Mouse (Mus musculus): ENCODE data around the gene Tfap4.

Gene Tfap4

GRCm38 (mm10) chr16:4500598-4501385 is 58.9 kb downstream of the Tfap4 start:
- H3K36me3 ChIP-seq (ENCODE audit: control insufficient read depth, insufficient read depth, low read length, poor library complexity, severe bottlenecking) = no peaks in the 10 kb centered on the region
- H3K27me3 ChIP-seq (ENCODE audit: control insufficient read depth, insufficient read depth, low read length, poor library complexity, severe bottlenecking) = no peaks in the 10 kb centered on the region
- peak; percentile 87 for DNase-seq (ENCODE audit: low read depth, low spot score)

GRCm38 (mm10) chr16:4497762-4498607 is 61.7 kb downstream of the Tfap4 start:
- no peaks in the 10 kb centered on the region for H3K36me3 ChIP-seq (ENCODE audit: control insufficient read depth, insufficient read depth, low read length, poor library complexity, severe bottlenecking)
- no peak for DNase-seq (ENCODE audit: low read depth, low spot score)

DNA sequence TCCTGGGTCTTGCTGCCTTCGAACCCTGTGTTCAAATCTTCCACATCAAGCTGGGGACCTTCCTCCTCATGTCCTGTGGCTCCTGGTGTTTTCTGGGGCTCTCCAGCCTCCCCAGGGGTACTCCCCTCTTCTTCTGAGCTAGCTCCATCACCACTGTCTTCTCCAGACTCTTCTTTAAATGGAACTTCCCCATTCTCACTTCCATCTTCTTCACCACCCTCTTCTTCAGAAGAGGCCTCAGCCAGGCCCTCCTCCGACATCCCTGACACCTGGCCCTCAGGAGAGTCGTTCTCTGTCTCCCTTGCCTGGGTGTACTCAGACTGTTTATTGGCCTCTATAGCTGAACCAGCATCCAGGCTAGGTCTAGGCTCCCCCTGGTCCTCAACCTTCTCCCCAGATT is 63.2 kb downstream of the Tfap4 start:
- no peaks in the 10 kb centered on the region for H3K27me3 ChIP-seq (ENCODE audit: control insufficient read depth, insufficient read depth, low read length, poor library complexity, severe bottlenecking)
- no peak for DNase-seq (ENCODE audit: low read depth, low spot score)
- no peaks in the 10 kb centered on the region for H3K36me3 ChIP-seq (ENCODE audit: control insufficient read depth, insufficient read depth, low read length, poor library complexity, severe bottlenecking)

More at GRCm38 (mm10) chr16:4497762-4498607, 61.7 kb downstream of the Tfap4 start:
- H3K27me3 ChIP-seq (ENCODE audit: control insufficient read depth, insufficient read depth, low read length, poor library complexity, severe bottlenecking) = no peaks in the 10 kb centered on the region

DNA sequence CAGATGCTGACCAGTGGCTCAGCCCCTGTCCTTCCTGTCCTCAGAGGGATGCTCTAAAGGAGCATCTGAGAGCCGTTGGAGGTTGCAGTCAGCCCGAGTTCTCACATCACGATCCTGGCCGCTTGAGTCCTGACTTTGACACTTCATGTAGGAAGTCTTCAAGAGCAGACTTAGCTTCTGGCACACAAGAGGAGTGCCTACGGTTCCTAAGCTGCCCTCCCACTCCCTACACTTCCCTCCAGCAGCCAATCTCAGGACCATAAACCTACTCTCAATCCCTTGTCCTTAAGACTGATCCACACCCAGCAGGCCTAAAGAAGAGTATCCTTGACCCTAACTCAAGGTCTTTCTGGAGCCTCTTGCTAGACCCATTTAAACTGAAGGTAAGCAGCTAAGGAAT is 63.8 kb downstream of the Tfap4 start:
- no peak for DNase-seq (ENCODE audit: low read depth, low spot score)
- no peaks in the 10 kb centered on the region for H3K27me3 ChIP-seq (ENCODE audit: control insufficient read depth, insufficient read depth, low read length, poor library complexity, severe bottlenecking)
- H3K36me3 ChIP-seq (ENCODE audit: control insufficient read depth, insufficient read depth, low read length, poor library complexity, severe bottlenecking) = no peaks in the 10 kb centered on the region

All from splenic B cell, adult 2 months (primary cell).